Mouse (Mus musculus) E14TG2a.4 (cell line): ENCODE data around the gene Trpc6.

Experiments used
- H3K27me3 ChIP-seq: 2 replicates; pipeline ENCODE4 v1.6.1; 2014; ENCODE audit warnings: low read length, control low read depth; ENCODE audit not compliant: insufficient read depth
- H3K36me3 ChIP-seq: 2 replicates; pipeline ENCODE4 v1.6.1; 2014; ENCODE audit warnings: low read length, control low read depth; ENCODE audit not compliant: insufficient read depth
- H3K4me1 ChIP-seq: replicated peaks from 2 replicates; pipeline ENCODE4 v1.6.1; 2014; ENCODE audit warnings: low read depth, low read length, control low read depth
- H3K4me3 ChIP-seq: replicated peaks from 2 replicates; pipeline ENCODE4 v1.5.1; 2014; ENCODE audit warnings: mild to moderate bottlenecking, low read length
- H3K9me3 ChIP-seq: 2 replicates; pipeline ENCODE4 v1.6.1; 2014; ENCODE audit warnings: low read length, control low read depth
- CTCF ChIP-seq: conservative IDR thresholded peaks from 2 replicates; pipeline ENCODE4 v1.5.1; 2014; ENCODE audit warnings: low read length
- NANOG ChIP-seq: IDR thresholded peaks from 2 replicates; pipeline ENCODE4 v1.6.1; 2014; ENCODE audit warnings: borderline replicate concordance, low read length, mixed read lengths
- POU5F1 ChIP-seq: IDR thresholded peaks from 2 replicates; pipeline ENCODE4 v1.6.1; 2014; ENCODE audit warnings: low read length, borderline replicate concordance

Trpc6 gene

GRCm38 (mm10) chr9:8719017-8719416 lies 175.1 kb downstream of the Trpc6 start:
- no peaks in the 10 kb centered on the region for H3K27me3 ChIP-seq
- no peaks in the 10 kb centered on the region for H3K4me1 ChIP-seq
- H3K9me3 ChIP-seq, result no peaks in the 10 kb centered on the region
- H3K36me3 ChIP-seq, result no peaks in the 10 kb centered on the region
- no peak overlapping the region for H3K4me3 ChIP-seq
- peak; percentile 60 for TF ChIP-seq CTCF
- no peak for TF ChIP-seq NANOG

- Histone ChIP-seq H3K9me3 (no peaks in the 10 kb centered on the region), H3K27me3 (no peaks in the 10 kb centered on the region), H3K36me3 (no peaks in the 10 kb centered on the region), H3K4me3 (no peak overlapping the region), H3K4me1 (peaks cover 25% of the 10 kb centered on the region)
- TF ChIP-seq NANOG (no peak), CTCF (no peak), POU5F1 (no peak)
These were observed 185.1 kb downstream of the Trpc6 start for GRCm38 (mm10) chr9:8729056-8729455.
